Mouse (Mus musculus): ENCODE measurements around the gene Rab4a. TPM values are rescaled to one million over a fixed set of nuclear protein-coding genes. Genes with fewer than 3 reads are reported as not detected.

The Rab4a gene
- polyA plus RNA-seq, 1 experiment from 2014 or later, result 32.1 TPM

- H3K9me3 ChIP-seq (ENCODE audit: low read length), result no peaks in the 10 kb centered on the region
- no peak overlapping the region for H3K27ac ChIP-seq (ENCODE audit: low read length)
- no peak overlapping the region for H3K4me3 ChIP-seq (ENCODE audit: low read depth, low read length)
- no peak overlapping the region for H3K9ac ChIP-seq (replicated peaks; ENCODE audit: low read depth)
- 66% methylated on average over 16 of the region's 16 CpGs for WGBS
- H3K27me3 ChIP-seq (replicated peaks; ENCODE audit: insufficient read depth, low read length), result 0 out of 2 replicates have a peak, but pooled peaks cover 4% of the 10 kb centered on the region
- no peak overlapping the region for H3K4me2 ChIP-seq (replicated peaks; ENCODE audit: low read depth, low read length)
- no peaks in the 10 kb centered on the region for H3K36me3 ChIP-seq (ENCODE audit: insufficient read depth, low read length)
- DNase-seq (ENCODE audit: low spot score), result no peak
- no peak for ATAC-seq
- H3K4me1 ChIP-seq (ENCODE audit: insufficient read depth, low read depth, low read length), result no peaks in the 10 kb centered on the region
- TF ChIP-seq EP300 (IDR thresholded peaks at IDR 0.05) (no peak), CTCF (IDR thresholded peaks at IDR 0.05) (no peak)
These were observed 14.5 kb upstream of the Rab4a start for GRCm38 (mm10) chr8:123791101-123791844.

GRCm38 (mm10) chr8:123791845-123792225 lies 13.9 kb upstream of the Rab4a start:
- H3K4me3 ChIP-seq (ENCODE audit: low read depth, low read length), result no peak overlapping the region
- H3K27ac ChIP-seq (ENCODE audit: low read length), result no peak overlapping the region
- no peaks in the 10 kb centered on the region for H3K9me3 ChIP-seq (ENCODE audit: low read length)
- no peak overlapping the region for H3K9ac ChIP-seq (replicated peaks; ENCODE audit: low read depth)
- H3K4me1 ChIP-seq (ENCODE audit: insufficient read depth, low read depth, low read length), result no peaks in the 10 kb centered on the region
- no peak for ATAC-seq
- H3K36me3 ChIP-seq (ENCODE audit: insufficient read depth, low read length), result no peaks in the 10 kb centered on the region
- no peak overlapping the region for H3K4me2 ChIP-seq (replicated peaks; ENCODE audit: low read depth, low read length)
- TF ChIP-seq EP300 (IDR thresholded peaks at IDR 0.05), result no peak
- no peak for TF ChIP-seq CTCF (IDR thresholded peaks at IDR 0.05)
- no peak for DNase-seq (ENCODE audit: low spot score)
- WGBS, result 87% methylated on average over 7 of the region's 7 CpGs
- 0 out of 2 replicates have a peak, but pooled peaks cover 4% of the 10 kb centered on the region for H3K27me3 ChIP-seq (replicated peaks; ENCODE audit: insufficient read depth, low read length)

GRCm38 (mm10) chr8:123793900-123794299 lies 11.9 kb upstream of the Rab4a start:
- no peak overlapping the region for H3K9ac ChIP-seq (replicated peaks; ENCODE audit: low read depth)
- 7% methylated on average over 10 of the region's 10 CpGs for WGBS
- 0 out of 2 replicates have a peak, but pooled peaks have one; percentile 42 for TF ChIP-seq EP300 (IDR thresholded peaks at IDR 0.05)
- TF ChIP-seq CTCF (IDR thresholded peaks at IDR 0.05), result no peak

GRCm38 (mm10) chr8:123794766-123795165 lies 11.0 kb upstream of the Rab4a start:
- TF ChIP-seq CTCF (IDR thresholded peaks at IDR 0.05) (no peak), EP300 (IDR thresholded peaks at IDR 0.05) (no peak)

More at GRCm38 (mm10) chr8:123793900-123794299, 11.9 kb upstream of the Rab4a start:
- H3K9me3 ChIP-seq (ENCODE audit: low read length), result no peaks in the 10 kb centered on the region
- DNase-seq (ENCODE audit: low spot score), result peak; percentile 48
- H3K4me2 ChIP-seq (replicated peaks; ENCODE audit: low read depth, low read length), result no peak overlapping the region
- no peaks in the 10 kb centered on the region for H3K36me3 ChIP-seq (ENCODE audit: insufficient read depth, low read length)
- no peak overlapping the region for H3K4me3 ChIP-seq (ENCODE audit: low read depth, low read length)
- peak; percentile 58 for ATAC-seq
- 0 out of 2 replicates have a peak, but pooled peaks cover 4% of the 10 kb centered on the region for H3K27me3 ChIP-seq (replicated peaks; ENCODE audit: insufficient read depth, low read length)
- H3K27ac ChIP-seq (ENCODE audit: low read length), result no peak overlapping the region
- no peaks in the 10 kb centered on the region for H3K4me1 ChIP-seq (ENCODE audit: insufficient read depth, low read depth, low read length)

GRCm38 (mm10) chr8:123796758-123797157 lies 9.0 kb upstream of the Rab4a start:
- Histone ChIP-seq H3K27ac (ENCODE audit: low read length) (no peak overlapping the region), H3K4me3 (ENCODE audit: low read depth, low read length) (no peak overlapping the region), H3K9ac (replicated peaks; ENCODE audit: low read depth) (no peak overlapping the region), H3K36me3 (ENCODE audit: insufficient read depth, low read length) (no peaks in the 10 kb centered on the region), H3K27me3 (replicated peaks; ENCODE audit: insufficient read depth, low read length) (0 out of 2 replicates have a peak, but pooled peaks cover 4% of the 10 kb centered on the region), H3K4me2 (replicated peaks; ENCODE audit: low read depth, low read length) (no peak overlapping the region), H3K9me3 (ENCODE audit: low read length) (no peaks in the 10 kb centered on the region), H3K4me1 (ENCODE audit: insufficient read depth, low read depth, low read length) (no peaks in the 10 kb centered on the region)
- no peak for TF ChIP-seq CTCF (IDR thresholded peaks at IDR 0.05)
- 31% methylated on average over 4 of the region's 4 CpGs for WGBS
- DNase-seq (ENCODE audit: low spot score), result no peak
- no peak for ATAC-seq

More at GRCm38 (mm10) chr8:123794766-123795165, 11.0 kb upstream of the Rab4a start:
- Histone ChIP-seq H3K36me3 (ENCODE audit: insufficient read depth, low read length) (no peaks in the 10 kb centered on the region), H3K9ac (replicated peaks; ENCODE audit: low read depth) (no peak overlapping the region), H3K9me3 (ENCODE audit: low read length) (no peaks in the 10 kb centered on the region), H3K4me2 (replicated peaks; ENCODE audit: low read depth, low read length) (no peak overlapping the region), H3K4me1 (ENCODE audit: insufficient read depth, low read depth, low read length) (no peaks in the 10 kb centered on the region), H3K27ac (ENCODE audit: low read length) (no peak overlapping the region), H3K27me3 (replicated peaks; ENCODE audit: insufficient read depth, low read length) (0 out of 2 replicates have a peak, but pooled peaks cover 4% of the 10 kb centered on the region), H3K4me3 (ENCODE audit: low read depth, low read length) (no peak overlapping the region)
- WGBS, result 64% methylated on average over 4 of the region's 4 CpGs
- ATAC-seq (no peak), DNase-seq (ENCODE audit: low spot score) (no peak)

GRCm38 (mm10) chr8:123797928-123798327 lies 7.9 kb upstream of the Rab4a start:
- 85% methylated on average over 15 of the region's 15 CpGs for WGBS
- no peaks in the 10 kb centered on the region for H3K27me3 ChIP-seq (replicated peaks; ENCODE audit: insufficient read depth, low read length)
- H3K36me3 ChIP-seq (ENCODE audit: insufficient read depth, low read length), result no peaks in the 10 kb centered on the region
- no peak overlapping the region for H3K4me2 ChIP-seq (replicated peaks; ENCODE audit: low read depth, low read length)
- no peak overlapping the region for H3K27ac ChIP-seq (ENCODE audit: low read length)
- no peak overlapping the region for H3K9ac ChIP-seq (replicated peaks; ENCODE audit: low read depth)
- no peaks in the 10 kb centered on the region for H3K4me1 ChIP-seq (ENCODE audit: insufficient read depth, low read depth, low read length)
- no peak for DNase-seq (ENCODE audit: low spot score)
- TF ChIP-seq EP300 (IDR thresholded peaks at IDR 0.05) (no peak), CTCF (IDR thresholded peaks at IDR 0.05) (no peak)
- ATAC-seq, result no peak
- H3K9me3 ChIP-seq (ENCODE audit: low read length), result no peaks in the 10 kb centered on the region
- no peak overlapping the region for H3K4me3 ChIP-seq (ENCODE audit: low read depth, low read length)

Data from lung, postnatal 0 days (tissue).